Mouse (Mus musculus): Measurements from ENCODE around the gene Ran. TPM values are rescaled to one million over a fixed set of nuclear protein-coding genes. Genes with fewer than 3 reads are reported as not detected.
A peak's percentile ranks its signal among the peaks of the same experiment; 100 is the strongest.

The Ran gene
- polyA plus RNA-seq, 1 experiment: 127 TPM

GRCm38 (mm10) chr5:129026171-129026570, 6.3 kb downstream of the Ran start:
- TF ChIP-seq CTCF (IDR thresholded peaks at IDR 0.05; ENCODE audit: extremely low read depth, insufficient read depth, low read length) (no peak), POLR2A (IDR thresholded peaks at IDR 0.05; ENCODE audit: extremely low read depth, insufficient read depth, low read length) (no peak)
- H3K4me1 ChIP-seq (ENCODE audit: control insufficient read depth, insufficient read depth, low read length): no peaks in the 10 kb centered on the region
- no peak overlapping the region for H3K27ac ChIP-seq (ENCODE audit: insufficient read depth, low read length)
- H3K4me3 ChIP-seq (ENCODE audit: insufficient read depth, low read length): no peak overlapping the region

- H3K27ac ChIP-seq (ENCODE audit: insufficient read depth, low read length): no peak overlapping the region
- no peaks in the 10 kb centered on the region for H3K4me1 ChIP-seq (ENCODE audit: control insufficient read depth, insufficient read depth, low read length)
- TF ChIP-seq POLR2A (IDR thresholded peaks at IDR 0.05; ENCODE audit: extremely low read depth, insufficient read depth, low read length) (no peak), CTCF (IDR thresholded peaks at IDR 0.05; ENCODE audit: extremely low read depth, insufficient read depth, low read length) (no peak)
- H3K4me3 ChIP-seq (ENCODE audit: insufficient read depth, low read length): no peak overlapping the region
These were observed 6.8 kb downstream of the Ran start for GRCm38 (mm10) chr5:129026637-129027036.

DNA sequence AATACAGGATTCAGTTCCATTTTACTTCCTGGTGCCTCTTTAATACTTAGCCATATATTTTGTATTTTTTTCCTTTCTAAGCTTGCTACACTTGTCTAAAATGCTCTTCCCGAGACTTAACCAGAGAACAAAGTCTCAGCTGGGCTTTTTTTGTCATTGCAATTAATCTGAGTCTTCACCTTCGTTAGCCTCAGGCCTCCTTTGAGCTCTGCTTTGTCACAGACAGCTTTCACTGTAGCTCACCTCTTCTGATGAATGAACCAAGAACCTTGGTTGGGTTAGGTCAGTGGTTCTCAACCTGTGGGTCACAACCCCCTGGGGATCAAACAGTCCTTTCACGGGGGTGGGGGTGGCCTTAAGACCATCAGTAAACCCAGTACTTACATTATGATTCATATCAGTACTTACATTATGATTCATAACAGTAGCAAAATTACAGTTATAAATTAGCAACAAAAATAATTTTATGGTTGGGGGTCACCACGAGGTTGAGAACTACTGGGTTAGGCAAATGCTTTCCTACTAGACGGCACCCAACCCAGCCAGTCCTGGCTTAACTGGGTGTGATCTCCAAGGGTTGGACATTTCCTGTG, 9.4 kb downstream of the Ran start:
- H3K27ac ChIP-seq (ENCODE audit: insufficient read depth, low read length): no peak overlapping the region
- no peak for TF ChIP-seq POLR2A (IDR thresholded peaks at IDR 0.05; ENCODE audit: extremely low read depth, insufficient read depth, low read length)
- no peak for TF ChIP-seq CTCF (IDR thresholded peaks at IDR 0.05; ENCODE audit: extremely low read depth, insufficient read depth, low read length)
- no peak overlapping the region for H3K4me3 ChIP-seq (ENCODE audit: insufficient read depth, low read length)
- no peaks in the 10 kb centered on the region for H3K4me1 ChIP-seq (ENCODE audit: control insufficient read depth, insufficient read depth, low read length)

DNA sequence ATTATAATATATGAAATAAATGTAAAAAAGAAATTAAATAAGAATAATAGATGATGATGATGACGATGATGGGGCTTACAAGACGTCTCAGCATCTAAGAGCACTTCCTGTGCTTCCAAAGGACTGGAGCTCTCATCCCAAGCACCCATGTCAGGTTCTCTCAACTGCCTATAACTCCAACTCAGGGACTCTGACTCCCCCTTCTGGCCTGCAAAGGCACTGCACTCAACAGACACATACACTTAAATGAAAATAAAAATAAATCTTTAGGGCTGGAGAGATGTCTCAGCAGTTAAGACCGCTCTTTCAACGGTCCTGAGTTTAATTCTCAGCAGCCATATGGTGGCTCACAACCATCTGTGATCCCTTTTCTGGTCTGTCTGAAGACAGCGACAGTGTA, 16.8 kb downstream of the Ran start:
- Histone ChIP-seq H3K4me1 (ENCODE audit: control insufficient read depth, insufficient read depth, low read length) (no peaks in the 10 kb centered on the region), H3K27ac (ENCODE audit: insufficient read depth, low read length) (no peak overlapping the region), H3K4me3 (ENCODE audit: insufficient read depth, low read length) (no peak overlapping the region)
- no peak for TF ChIP-seq POLR2A (IDR thresholded peaks at IDR 0.05; ENCODE audit: extremely low read depth, insufficient read depth, low read length)
- no peak for TF ChIP-seq CTCF (IDR thresholded peaks at IDR 0.05; ENCODE audit: extremely low read depth, insufficient read depth, low read length)

DNA sequence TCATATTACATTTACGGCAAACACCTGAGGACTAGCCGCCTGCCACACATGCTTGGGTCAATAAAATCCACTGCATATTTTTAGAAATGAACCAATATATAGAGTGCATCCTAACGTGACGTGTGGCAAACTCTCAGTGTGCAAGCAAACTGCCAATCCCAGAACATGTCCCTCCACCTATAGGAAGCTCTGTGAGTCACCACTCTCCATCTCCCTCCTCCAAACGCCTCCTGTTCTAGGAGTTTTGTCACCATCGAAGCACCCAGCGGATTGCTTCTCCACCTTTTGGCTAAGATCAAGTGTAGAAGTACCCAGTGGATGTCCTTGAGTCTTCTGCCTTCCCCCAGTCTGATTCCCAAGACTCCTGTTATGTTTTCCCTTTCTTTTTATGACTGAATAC, 17.9 kb downstream of the Ran start:
- no peaks in the 10 kb centered on the region for H3K4me1 ChIP-seq (ENCODE audit: control insufficient read depth, insufficient read depth, low read length)
- H3K4me3 ChIP-seq (ENCODE audit: insufficient read depth, low read length): no peak overlapping the region
- TF ChIP-seq POLR2A (IDR thresholded peaks at IDR 0.05; ENCODE audit: extremely low read depth, insufficient read depth, low read length): no peak
- no peak for TF ChIP-seq CTCF (IDR thresholded peaks at IDR 0.05; ENCODE audit: extremely low read depth, insufficient read depth, low read length)
- no peak overlapping the region for H3K27ac ChIP-seq (ENCODE audit: insufficient read depth, low read length)

DNA sequence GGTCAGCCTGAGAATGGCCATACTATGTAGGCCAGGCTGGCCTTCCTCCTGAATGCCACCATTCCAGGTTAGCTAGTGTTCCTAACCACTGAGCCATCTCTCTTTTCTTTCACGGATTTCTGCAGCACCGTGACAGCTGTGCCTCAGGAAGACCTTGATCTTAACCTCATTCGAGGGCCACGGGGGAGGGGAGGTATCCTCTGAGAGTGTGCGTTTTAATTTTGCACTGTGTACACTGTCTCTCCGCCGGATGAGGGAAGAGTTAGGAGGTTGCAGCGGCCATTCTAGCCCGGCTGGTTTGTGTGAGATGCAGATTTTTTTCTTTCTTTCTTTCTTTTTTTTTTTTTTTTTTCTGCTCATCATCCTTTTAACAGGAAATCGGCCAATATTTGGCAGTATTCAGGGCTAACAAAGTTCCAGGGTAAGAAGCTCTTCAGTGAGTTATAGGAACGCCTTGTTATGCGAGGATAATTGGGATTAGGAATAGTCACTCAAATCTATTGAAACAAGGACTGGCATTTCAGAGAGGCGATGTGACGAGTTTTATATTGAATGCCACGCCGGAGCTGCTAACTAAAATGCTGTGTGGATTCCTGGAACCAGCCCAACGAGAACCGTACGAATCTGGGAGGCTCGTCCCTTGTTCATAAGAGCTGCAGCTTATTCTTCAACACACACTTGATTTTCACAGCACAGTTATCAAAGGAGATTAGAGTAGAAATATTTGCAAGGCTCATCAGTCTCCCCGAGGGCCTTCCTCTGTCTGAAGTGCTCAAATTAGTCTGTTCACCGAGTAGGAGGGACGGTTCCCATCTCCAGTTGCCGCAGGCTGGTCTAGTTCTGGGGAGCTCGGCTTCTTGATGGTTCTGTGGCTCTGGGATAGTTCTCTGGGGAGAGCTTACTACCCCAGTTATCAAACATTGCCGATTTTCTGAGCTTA, 26.0 kb downstream of the Ran start:
- TF ChIP-seq POLR2A (IDR thresholded peaks at IDR 0.05; ENCODE audit: extremely low read depth, insufficient read depth, low read length) (no peak), CTCF (IDR thresholded peaks at IDR 0.05; ENCODE audit: extremely low read depth, insufficient read depth, low read length) (no peak)
- Histone ChIP-seq H3K4me3 (ENCODE audit: insufficient read depth, low read length) (no peak overlapping the region), H3K27ac (ENCODE audit: insufficient read depth, low read length) (no peak overlapping the region), H3K4me1 (ENCODE audit: control insufficient read depth, insufficient read depth, low read length) (no peaks in the 10 kb centered on the region; the same call in 1 of the 2 replicates)

DNA sequence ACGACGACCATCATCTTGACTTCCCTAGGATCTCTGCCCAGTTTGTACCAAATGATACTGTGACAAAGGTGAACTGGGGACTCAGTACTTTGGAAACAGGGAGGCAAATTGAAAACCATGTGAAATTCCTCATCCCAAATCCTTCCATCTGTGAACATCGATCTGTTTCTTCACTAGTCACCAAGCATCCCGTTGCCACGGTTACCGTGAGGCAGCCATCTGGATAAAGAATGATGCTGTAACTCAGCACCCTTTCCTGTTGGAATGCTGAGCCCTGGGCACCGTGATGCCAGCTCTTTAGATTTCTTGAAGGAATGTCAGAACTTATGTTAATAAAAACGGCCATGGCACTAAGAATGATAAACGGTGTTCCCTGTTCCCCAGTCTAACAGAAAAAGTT, 29.5 kb downstream of the Ran start:
- no peak overlapping the region for H3K27ac ChIP-seq (ENCODE audit: insufficient read depth, low read length)
- H3K4me1 ChIP-seq (ENCODE audit: control insufficient read depth, insufficient read depth, low read length): peaks cover 2% of the 10 kb centered on the region
- no peak overlapping the region for H3K4me3 ChIP-seq (ENCODE audit: insufficient read depth, low read length)
- TF ChIP-seq CTCF (IDR thresholded peaks at IDR 0.05; ENCODE audit: extremely low read depth, insufficient read depth, low read length) (no peak), POLR2A (IDR thresholded peaks at IDR 0.05; ENCODE audit: extremely low read depth, insufficient read depth, low read length) (no peak)

DNA sequence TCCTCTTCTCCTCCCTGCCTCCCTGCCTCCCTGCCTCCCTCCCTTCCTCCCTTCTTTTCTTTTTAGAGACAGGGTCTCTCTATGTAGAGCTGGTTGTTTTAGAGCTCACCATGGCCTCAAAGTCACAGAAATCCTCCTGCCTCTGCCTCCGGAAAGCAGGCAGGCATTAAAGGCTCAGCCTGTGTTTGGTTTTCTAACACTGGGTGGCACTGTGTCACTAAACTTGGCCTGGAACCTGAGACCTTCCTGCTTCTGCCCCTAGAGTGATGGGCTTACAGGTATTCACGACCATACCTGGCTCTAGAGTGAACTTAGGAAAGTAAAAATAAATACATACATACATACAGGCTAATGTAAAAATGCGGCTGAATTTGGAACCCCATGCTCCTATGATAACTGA, 32.0 kb downstream of the Ran start:
- no peak overlapping the region for H3K4me3 ChIP-seq (ENCODE audit: insufficient read depth, low read length)
- peaks cover 2% of the 10 kb centered on the region for H3K4me1 ChIP-seq (ENCODE audit: control insufficient read depth, insufficient read depth, low read length)
- H3K27ac ChIP-seq (ENCODE audit: insufficient read depth, low read length): no peak overlapping the region
- no peak for TF ChIP-seq POLR2A (IDR thresholded peaks at IDR 0.05; ENCODE audit: extremely low read depth, insufficient read depth, low read length)
- TF ChIP-seq CTCF (IDR thresholded peaks at IDR 0.05; ENCODE audit: extremely low read depth, insufficient read depth, low read length): 0 out of 2 replicates have a peak, but pooled peaks have one; percentile 19

GRCm38 (mm10) chr5:129052636-129053355, 32.9 kb downstream of the Ran start:
- TF ChIP-seq CTCF (IDR thresholded peaks at IDR 0.05; ENCODE audit: extremely low read depth, insufficient read depth, low read length) (no peak), POLR2A (IDR thresholded peaks at IDR 0.05; ENCODE audit: extremely low read depth, insufficient read depth, low read length) (no peak)
- H3K27ac ChIP-seq (ENCODE audit: insufficient read depth, low read length): peak overlapping the region; percentile 19; the same call in 1 of the 2 replicates
- peaks cover 2% of the 10 kb centered on the region for H3K4me1 ChIP-seq (ENCODE audit: control insufficient read depth, insufficient read depth, low read length)
- H3K4me3 ChIP-seq (ENCODE audit: insufficient read depth, low read length): no peak overlapping the region
